Mouse (Mus musculus) neural tube, embryonic 15.5 days (tissue): ENCODE results near the gene Arhgap28. TPM values are rescaled to one million over a fixed set of nuclear protein-coding genes. Genes with fewer than 3 reads are reported as not detected.

Source experiments
- ATAC-seq: fragments of 200-750 bp; cut with Nextera tagmentation; 2 replicates; pipeline ENCODE4 v1.8.0; 2017; ENCODE audit warnings: mild to moderate bottlenecking, moderate TSS enrichment, moderate library complexity; ENCODE audit not compliant: low FRiP score
- H3K27ac ChIP-seq: fragments of 300-500 bp; sonication (generic); replicated peaks from 2 replicates; pipeline ENCODE4 v1.5.1; 2015; ENCODE audit warnings: mild to moderate bottlenecking, inconsistent platforms
- H3K27me3 ChIP-seq: fragments of 300-500 bp; sonication (generic); replicated peaks from 2 replicates; pipeline ENCODE4 v1.6.1; 2015; ENCODE audit warnings: inconsistent platforms
- H3K36me3 ChIP-seq: fragments of 300-500 bp; sonication (generic); 2 replicates; pipeline ENCODE4 v1.6.1; 2015; ENCODE audit warnings: inconsistent platforms
- H3K4me1 ChIP-seq: fragments of 300-500 bp; sonication (generic); 2 replicates; pipeline ENCODE4 v1.6.1; 2015; ENCODE audit warnings: inconsistent platforms
- H3K4me2 ChIP-seq: fragments of 300-500 bp; sonication (generic); 2 replicates; pipeline ENCODE4 v1.6.1; 2015; ENCODE audit warnings: inconsistent platforms, mild to moderate bottlenecking, moderate library complexity
- H3K4me3 ChIP-seq: fragments of 300-500 bp; sonication (generic); replicated peaks from 2 replicates; pipeline ENCODE4 v1.5.1; 2015; ENCODE audit warnings: mild to moderate bottlenecking, inconsistent platforms
- H3K9ac ChIP-seq: fragments of 300-500 bp; sonication (generic); replicated peaks from 2 replicates; pipeline ENCODE4 v1.6.1; 2015; ENCODE audit warnings: mild to moderate bottlenecking, inconsistent platforms
- H3K9me3 ChIP-seq: fragments of 300-500 bp; sonication (generic); replicated peaks from 2 replicates; pipeline ENCODE4 v1.6.1; 2016; ENCODE audit warnings: inconsistent platforms
- WGBS: fragments of 180-500 bp; shearing (Covaris S2); methylation state at CpG from one replicate; pipeline ENCODE4 v1.1.7; 2015; ENCODE audit warnings: mixed read lengths; 5-methylcytosine and 5-hydroxymethylcytosine counted together
- polyA plus RNA-seq: library from polyadenylated mRNA; unstranded; fragments of >200 nt; fragmentation: Nextera tagmentation; extraction: Ambion mirVana; gene quantifications from 2 replicates; pipeline ENCODE4 v1.2.1, GENCODE M21; 2015

The Arhgap28 gene
- polyA plus RNA-seq, 1 experiment from 2014 or later: 8.9 TPM

- Histone ChIP-seq H3K27me3 (no peaks in the 10 kb centered on the region), H3K36me3 (peaks cover 63% of the 10 kb centered on the region), H3K4me1 (no peaks in the 10 kb centered on the region), H3K9me3 (no peaks in the 10 kb centered on the region), H3K4me3 (no peak overlapping the region), H3K9ac (no peak overlapping the region), H3K4me2 (no peak overlapping the region), H3K27ac (no peak overlapping the region)
- ATAC-seq: no peak
- 85% methylated on average over 6 of the region's 6 CpGs for WGBS
These were observed 190.3 kb downstream of the Arhgap28 start for GRCm38 (mm10) chr17:67813666-67814065.

DNA sequence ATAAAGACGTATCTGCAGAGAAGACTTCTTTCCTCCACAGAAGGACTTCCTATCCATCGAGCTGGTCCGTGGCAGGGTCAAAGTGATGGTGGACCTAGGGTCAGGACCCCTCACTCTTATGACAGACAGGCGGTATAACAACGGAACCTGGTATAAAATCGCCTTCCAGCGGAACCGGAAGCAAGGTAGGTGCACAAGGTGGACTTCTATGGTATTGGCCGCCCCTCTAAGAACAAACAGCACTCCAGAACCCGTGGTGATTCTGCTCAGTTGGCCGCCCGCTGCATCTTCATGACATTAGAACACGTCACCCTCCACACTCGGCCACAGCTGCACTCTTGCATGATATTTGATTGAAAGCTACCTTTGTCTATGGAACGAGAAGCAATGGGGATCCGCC lies 194.7 kb downstream of the Arhgap28 start:
- no peaks in the 10 kb centered on the region for H3K9me3 ChIP-seq
- no peaks in the 10 kb centered on the region for H3K27me3 ChIP-seq
- H3K27ac ChIP-seq: no peak overlapping the region
- ATAC-seq: no peak
- H3K36me3 ChIP-seq: peaks cover 48% of the 10 kb centered on the region
- WGBS: 92% methylated on average over 16 of the region's 16 CpGs
- no peaks in the 10 kb centered on the region for H3K4me1 ChIP-seq
- H3K4me3 ChIP-seq: no peak overlapping the region
- no peak overlapping the region for H3K9ac ChIP-seq
- H3K4me2 ChIP-seq: no peak overlapping the region
